ENCODE assay signal across 8 mouse cellular contexts in genomic region chr2:85047596-85048167, GRCm38 (mm10). TPM values are rescaled to one million over a fixed set of nuclear protein-coding genes. Genes with fewer than 3 reads are reported as not detected.
A peak's percentile ranks its signal among the peaks of the same experiment; 100 is the strongest.
DNase-seq lines count a peak whose midpoint lies in the region; ATAC-seq and TF ChIP-seq lines count a peak whose summit lies in the region.

Gene Tnks1bp1, plus strand, starts transcription at chr2:85048022.

- TF ChIP-seq CTCF in CH12.LX (conservative IDR thresholded peaks at IDR 0.05 in 1 of 2, IDR thresholded peaks at IDR 0.05 in 1 of 2; ENCODE audit: low read depth in 2 of 2, low read length in 2 of 2): no peak

- DNase-seq in CH12.LX (ENCODE audit: extremely low read depth): peak; percentile 98
- DNase-seq in c-Kit-positive CD71-positive TER-119-negative erythroid progenitor cells, embryonic 14.5 days (ENCODE audit: low read depth): peak; percentile 81
- DNase-seq in forebrain, embryonic 11.5 days (ENCODE audit: low spot score): peak; percentile 96
- DNase-seq in kidney, postnatal 36 days: peak; percentile 100
- peak; percentile 95 for DNase-seq in telencephalon, adult 2 months (ENCODE audit: low read depth, low spot score)

- H3K27ac ChIP-seq in CH12.LX (ENCODE audit: insufficient read depth, low read depth): peak within 1 kb of the TSS; percentile 65
- H3K27ac ChIP-seq in forebrain, embryonic 11.5 days (ENCODE audit: low read depth, low read length): peak within 1 kb of the TSS; percentile 75
- H3K27ac ChIP-seq in heart, embryonic 16.5 days (ENCODE audit: low read length): peak within 1 kb of the TSS; percentile 92
- peak within 1 kb of the TSS; percentile 67 for H3K27ac ChIP-seq in liver, embryonic 15.5 days (replicated peaks)
- H3K27ac ChIP-seq in neural tube, embryonic 12.5 days: peak within 1 kb of the TSS; percentile 79

- in situ Hi-C loops in CH12.LX (cut with MboI; ENCODE audit: low pct_ligation_motif_present, low pct_unique_long_range_greater_than_20kb, low sequenced_read_pairs): no loop called here

- peak within 1 kb of the TSS; percentile 89 for H3K4me2 ChIP-seq in CH12.LX (ENCODE audit: insufficient read depth, low read depth, poor library complexity, severe bottlenecking)
- peak within 1 kb of the TSS; percentile 60 for H3K4me2 ChIP-seq in forebrain, embryonic 11.5 days (ENCODE audit: low read depth, low read length, severe bottlenecking)
- H3K4me2 ChIP-seq in heart, embryonic 16.5 days (ENCODE audit: low read depth, low read length): peak within 1 kb of the TSS; percentile 80
- peak within 1 kb of the TSS; percentile 96 for H3K4me2 ChIP-seq in liver, embryonic 15.5 days
- H3K4me2 ChIP-seq in neural tube, embryonic 12.5 days (replicated peaks): peak within 1 kb of the TSS; percentile 73

- peak; percentile 63 for TF ChIP-seq POLR2A in CH12.LX (IDR thresholded peaks at IDR 0.05; ENCODE audit: low read depth, low read length)

- no peak for TF ChIP-seq EP300 in CH12.LX (IDR thresholded peaks at IDR 0.05; ENCODE audit: low read length)

- no peaks in the 10 kb centered on the region for H3K27me3 ChIP-seq in CH12.LX (replicated peaks)
- no peaks in the 10 kb centered on the region for H3K27me3 ChIP-seq in forebrain, embryonic 11.5 days (ENCODE audit: control insufficient read depth, insufficient read depth, low read length)
- H3K27me3 ChIP-seq in heart, embryonic 16.5 days (ENCODE audit: control insufficient read depth, insufficient read depth, low read length): no peaks in the 10 kb centered on the region
- H3K27me3 ChIP-seq in liver, embryonic 15.5 days: peaks cover 41% of the 10 kb centered on the region
- H3K27me3 ChIP-seq in neural tube, embryonic 12.5 days (replicated peaks): no peaks in the 10 kb centered on the region

- under 1% methylated on average over 42 of the region's 42 CpGs for WGBS in forebrain, embryonic 11.5 days
- WGBS in heart, embryonic 16.5 days: under 1% methylated on average over 41 of the region's 42 CpGs
- WGBS in liver, embryonic 15.5 days (ENCODE audit: insufficient replicate concordance): 1% methylated on average over 42 of the region's 42 CpGs
- WGBS in neural tube, embryonic 12.5 days: under 1% methylated on average over 42 of the region's 42 CpGs

- TF ChIP-seq RAD21 in CH12.LX (IDR thresholded peaks at IDR 0.05; ENCODE audit: low read depth, low read length): no peak

- dilution Hi-C loops in CH12.LX (cut with MboI; ENCODE audit: extremely low pct_ligation_motif_present, extremely low pct_unique_long_range_greater_than_20kb, low sequenced_read_pairs): no loop called here

- H3K4me1 ChIP-seq in CH12.LX (ENCODE audit: control insufficient read depth in 1 of 2, insufficient read depth in 2 of 2): peaks cover 7 to 60% of the 10 kb centered on the region in 2 experiments
- H3K4me1 ChIP-seq in forebrain, embryonic 11.5 days (replicated peaks; ENCODE audit: control insufficient read depth, insufficient read depth, low read length): peaks cover 28% of the 10 kb centered on the region
- peaks cover 10% of the 10 kb centered on the region for H3K4me1 ChIP-seq in heart, embryonic 16.5 days (ENCODE audit: control insufficient read depth, insufficient read depth, low read length)
- H3K4me1 ChIP-seq in liver, embryonic 15.5 days (replicated peaks): peaks cover 42% of the 10 kb centered on the region
- peaks cover 33% of the 10 kb centered on the region for H3K4me1 ChIP-seq in neural tube, embryonic 12.5 days

- no peaks in the 10 kb centered on the region for H3K79me2 ChIP-seq in CH12.LX (replicated peaks; ENCODE audit: control insufficient read depth, extremely low read depth, insufficient read depth, poor library complexity, severe bottlenecking)

- peaks cover 36 to 59% of the 10 kb centered on the region in 2 experiments for H3K36me3 ChIP-seq in CH12.LX (replicated peaks in 1 of 2; ENCODE audit: control insufficient read depth in 1 of 2, insufficient read depth in 1 of 2, low read length in 1 of 2)
- H3K36me3 ChIP-seq in forebrain, embryonic 11.5 days (ENCODE audit: control insufficient read depth, insufficient read depth, low read length): peaks cover 9% of the 10 kb centered on the region
- H3K36me3 ChIP-seq in heart, embryonic 16.5 days (ENCODE audit: control insufficient read depth, insufficient read depth): peaks cover 39% of the 10 kb centered on the region
- peaks cover 51% of the 10 kb centered on the region for H3K36me3 ChIP-seq in liver, embryonic 15.5 days (replicated peaks)
- peaks cover 55% of the 10 kb centered on the region for H3K36me3 ChIP-seq in neural tube, embryonic 12.5 days

- H3K9me3 ChIP-seq in CH12.LX (replicated peaks; ENCODE audit: low read length): no peaks in the 10 kb centered on the region
- no peaks in the 10 kb centered on the region for H3K9me3 ChIP-seq in forebrain, embryonic 11.5 days (ENCODE audit: control insufficient read depth, low read length)
- no peaks in the 10 kb centered on the region for H3K9me3 ChIP-seq in heart, embryonic 16.5 days (replicated peaks; ENCODE audit: control insufficient read depth, low read length)
- H3K9me3 ChIP-seq in liver, embryonic 15.5 days (replicated peaks): no peaks in the 10 kb centered on the region
- no peaks in the 10 kb centered on the region for H3K9me3 ChIP-seq in neural tube, embryonic 12.5 days

- H3K4me3 ChIP-seq in CH12.LX (replicated peaks in 1 of 3; ENCODE audit: low read depth in 2 of 3, low read length in 2 of 3, poor library complexity in 1 of 3): peak within 1 kb of the TSS; percentile 30 to 67 (median 54)
- H3K4me3 ChIP-seq in forebrain, embryonic 11.5 days (ENCODE audit: low read depth, low read length): peak within 1 kb of the TSS; percentile 66
- H3K4me3 ChIP-seq in heart, embryonic 16.5 days (ENCODE audit: low read length): peak within 1 kb of the TSS; percentile 81
- peak within 1 kb of the TSS; percentile 64 for H3K4me3 ChIP-seq in liver, embryonic 15.5 days (replicated peaks)
- peak within 1 kb of the TSS; percentile 71 for H3K4me3 ChIP-seq in neural tube, embryonic 12.5 days

- ATAC-seq in forebrain, embryonic 11.5 days (replicated peaks; ENCODE audit: low FRiP score): peak; percentile 84
- peak; percentile 83 for ATAC-seq in heart, embryonic 16.5 days (replicated peaks; ENCODE audit: extremely low read depth, insufficient read depth, low FRiP score)
- peak; percentile 87 for ATAC-seq in liver, embryonic 15.5 days (ENCODE audit: insufficient read depth)
- ATAC-seq in neural tube, embryonic 12.5 days (ENCODE audit: low FRiP score, low read depth): peak; percentile 90

- H3K9ac ChIP-seq in CH12.LX (ENCODE audit: insufficient read depth, low read depth): peak within 1 kb of the TSS; percentile 84
- peak within 1 kb of the TSS; percentile 66 for H3K9ac ChIP-seq in forebrain, embryonic 11.5 days (ENCODE audit: low read length)
- H3K9ac ChIP-seq in heart, embryonic 16.5 days (ENCODE audit: low read length): peak within 1 kb of the TSS; percentile 81
- H3K9ac ChIP-seq in liver, embryonic 15.5 days: peak within 1 kb of the TSS; percentile 60
- peak within 1 kb of the TSS; percentile 76 for H3K9ac ChIP-seq in neural tube, embryonic 12.5 days

TF ChIP-seq in CH12.LX, 34 proteins besides CTCF, POLR2A, EP300 and RAD21 (continues in another document):
- peak; percentile 40; the same call in 1 of the 2 replicates for TF ChIP-seq JUN (IDR thresholded peaks at IDR 0.05; ENCODE audit: insufficient read depth, low read depth, low read length)
- TF ChIP-seq ZKSCAN1 (IDR thresholded peaks at IDR 0.05; ENCODE audit: borderline replicate concordance, low read depth, low read length): no peak
- TF ChIP-seq ZNF384 (IDR thresholded peaks at IDR 0.05; ENCODE audit: low read depth, low read length): no peak
- TF ChIP-seq TBP (conservative IDR thresholded peaks at IDR 0.05; ENCODE audit: low read depth, low read length): 0 out of 2 replicates have a peak, but pooled peaks have one; percentile 37
- TF ChIP-seq USF2 (conservative IDR thresholded peaks at IDR 0.05; ENCODE audit: low read depth, low read length): no peak
- peak; percentile 89 for TF ChIP-seq MYC (IDR thresholded peaks at IDR 0.05; ENCODE audit: low read depth, low read length)
- TF ChIP-seq NRF1 (IDR thresholded peaks at IDR 0.05; ENCODE audit: low read depth, low read length): no peak
- TF ChIP-seq POLR2AphosphoS2 (IDR thresholded peaks at IDR 0.05; ENCODE audit: low read depth, low read length): peak; percentile 58; the same call in 1 of the 2 replicates
- peak; percentile 61 for TF ChIP-seq TCF12 (IDR thresholded peaks at IDR 0.05; ENCODE audit: low read depth, low read length)
- peak; percentile 76 for TF ChIP-seq ETS1 (conservative IDR thresholded peaks at IDR 0.05; ENCODE audit: low read depth, low read length)
- peak; percentile 81 for TF ChIP-seq MAZ (IDR thresholded peaks at IDR 0.05; ENCODE audit: low read depth, low read length)
- peak; percentile 81; the same call in 1 of the 2 replicates for TF ChIP-seq MAX (IDR thresholded peaks at IDR 0.05; ENCODE audit: low read length)
- peak; percentile 22; the same call in 1 of the 2 replicates for TF ChIP-seq ZMIZ1 (IDR thresholded peaks at IDR 0.05; ENCODE audit: low read depth, low read length)
- peak; percentile 82 for TF ChIP-seq HCFC1 (IDR thresholded peaks at IDR 0.05; ENCODE audit: low read depth, low read length)
- TF ChIP-seq KAT2A (IDR thresholded peaks at IDR 0.05; ENCODE audit: insufficient replicate concordance, low read length): 0 out of 2 replicates have a peak, but pooled peaks have one; percentile 45
- peak; percentile 87 for TF ChIP-seq MXI1 (IDR thresholded peaks at IDR 0.05; ENCODE audit: low read depth, low read length)
- 0 out of 2 replicates have a peak, but pooled peaks have one; percentile 15 for TF ChIP-seq E2F4 (IDR thresholded peaks at IDR 0.05; ENCODE audit: insufficient replicate concordance, low read depth, low read length)
- peak; percentile 29; the same call in 1 of the 2 replicates for TF ChIP-seq JUND (conservative IDR thresholded peaks at IDR 0.05; ENCODE audit: low read depth, low read length)
- peak; percentile 53; the same call in 1 of the 2 replicates for TF ChIP-seq BHLHE40 (IDR thresholded peaks at IDR 0.05; ENCODE audit: low read depth, low read length)
- no peak for TF ChIP-seq ZC3H11A (IDR thresholded peaks at IDR 0.05; ENCODE audit: low read depth, low read length)
- TF ChIP-seq SIN3A (IDR thresholded peaks at IDR 0.05; ENCODE audit: low read length): peak; percentile 54
- TF ChIP-seq RCOR1 (conservative IDR thresholded peaks at IDR 0.05; ENCODE audit: low read depth, low read length): no peak

RNA-seq across cellular contexts. Expression of gene Tnks1bp1, which starts in this region (rescaled TPM):
- total RNA-seq in CH12.LX (2012; rRNA removed): 3.8 and 7.5 TPM in 2 replicates
- total RNA-seq in CH12.LX (2014; rRNA removed): 1.5 TPM in 2 replicates
- polyA plus RNA-seq in CH12.LX (2012; ENCODE audit: insufficient read length, low read depth): 3.9 and 4.0 TPM in 2 replicates
- 10.0 and 10.2 TPM in 2 replicates for polyA plus RNA-seq in forebrain, embryonic 11.5 days (2014; fragmentation: Nextera tagmentation; extraction: Ambion mirVana)
- 23.6 and 32.3 TPM in 2 replicates for polyA plus RNA-seq in heart, embryonic 16.5 days (2015; fragmentation: Nextera tagmentation; extraction: Ambion mirVana)
- polyA plus RNA-seq in liver, embryonic 15.5 days (2015; fragmentation: Nextera tagmentation; extraction: Ambion mirVana): 4.8 and 5.1 TPM in 2 replicates
- 30.1 and 32.2 TPM in 2 replicates for polyA plus RNA-seq in neural tube, embryonic 12.5 days (2016; fragmentation: Nextera tagmentation; extraction: Ambion mirVana)

Comparison
In these comparisons a context has a peak if more than half of its experiments do, and no peak if none do; other contexts are left out.
1. Peak in every context shown above with its lines: DNase-seq, ATAC-seq, H3K4me3 ChIP-seq and H3K27ac ChIP-seq.